ENCODE assay signal across 32 mouse cellular contexts in the genomic region with DNA sequence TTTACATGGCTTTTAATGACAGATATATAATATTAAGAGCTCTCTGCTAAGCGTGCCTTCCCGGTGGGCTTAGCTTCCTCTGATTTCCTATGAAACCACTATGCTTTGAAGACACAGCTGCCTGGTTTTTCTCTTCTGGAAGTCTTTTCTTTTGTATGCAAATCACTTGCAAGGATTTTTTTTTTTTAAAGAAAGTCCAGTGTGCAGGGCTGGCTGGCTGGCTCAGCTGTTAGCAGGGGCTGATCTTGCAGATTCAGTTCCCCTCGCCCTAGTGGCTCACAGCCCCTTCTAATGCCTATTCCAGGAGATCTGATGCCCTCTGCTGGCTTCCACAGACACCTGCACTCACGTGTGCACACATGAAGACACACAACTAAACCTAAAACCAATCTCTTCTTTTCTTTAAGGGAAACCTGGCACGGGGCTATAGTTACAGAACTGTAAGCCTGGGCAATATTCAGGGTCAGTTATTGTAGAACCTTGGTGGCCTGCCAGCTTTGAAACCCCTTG.
DNase-seq lines count a peak whose midpoint lies in the region; ATAC-seq and TF ChIP-seq lines count a peak whose summit lies in the region.
"Had no signal": no experiment of that assay in that cellular context is flagged by ENCODE, and none has a peak within 500 bp of the region (broad histone marks: within the 10 kb centered on the region; RNA-seq: fewer than 3 reads in every experiment).

No protein-coding gene starts in this region.

- 0 out of 2 replicates have a peak, but pooled peaks cover 4% of the 10 kb centered on the region for H3K4me1 ChIP-seq in intestine, postnatal 0 days (replicated peaks; ENCODE audit: control insufficient read depth, insufficient read depth, low read length)
- H3K4me1 ChIP-seq in intestine, embryonic 15.5 days (replicated peaks): peaks cover 12% of the 10 kb centered on the region
- H3K4me1 ChIP-seq in midbrain, embryonic 11.5 days (ENCODE audit: control insufficient read depth, insufficient read depth, low read length): peaks cover 8% of the 10 kb centered on the region
- no peaks in the 10 kb centered on the region; the same call in 1 of the 2 replicates for H3K4me1 ChIP-seq in midbrain, embryonic 16.5 days (ENCODE audit: control insufficient read depth, insufficient read depth, low read length)
- no peaks in the 10 kb centered on the region for H3K4me1 ChIP-seq in stomach, postnatal 0 days (replicated peaks; ENCODE audit: control insufficient read depth, insufficient read depth)

- H3K4me2 ChIP-seq in intestine, postnatal 0 days (replicated peaks; ENCODE audit: low read depth): no peak overlapping the region
- H3K4me2 ChIP-seq in intestine, embryonic 15.5 days (replicated peaks): no peak overlapping the region
- no peak overlapping the region for H3K4me2 ChIP-seq in midbrain, embryonic 11.5 days
- H3K4me2 ChIP-seq in midbrain, embryonic 16.5 days (ENCODE audit: low read length): no peak overlapping the region
- no peak overlapping the region for H3K4me2 ChIP-seq in stomach, postnatal 0 days (replicated peaks; ENCODE audit: low read depth)
- H3K4me2 ChIP-seq: embryonic facial prominence, embryonic 12.5 days; forebrain, embryonic 12.5 days; heart, embryonic 12.5 days; hindbrain, embryonic 12.5 days; limb, embryonic 12.5 days; liver, embryonic 11.5 days; lung, embryonic 15.5 days; midbrain, embryonic 12.5 days; neural tube, embryonic 15.5 days had no signal

- no peaks in the 10 kb centered on the region for H3K9me3 ChIP-seq in intestine, postnatal 0 days (ENCODE audit: control insufficient read depth)
- H3K9me3 ChIP-seq in intestine, embryonic 15.5 days: no peaks in the 10 kb centered on the region
- no peaks in the 10 kb centered on the region for H3K9me3 ChIP-seq in midbrain, embryonic 11.5 days (ENCODE audit: control insufficient read depth, low read length)
- no peaks in the 10 kb centered on the region for H3K9me3 ChIP-seq in midbrain, embryonic 16.5 days (replicated peaks; ENCODE audit: control insufficient read depth, low read length, poor library complexity, severe bottlenecking)
- H3K9me3 ChIP-seq in stomach, postnatal 0 days (ENCODE audit: control insufficient read depth, low read length): no peaks in the 10 kb centered on the region
- H3K9me3 ChIP-seq: embryonic facial prominence, embryonic 12.5 days; forebrain, embryonic 12.5 days; hindbrain, embryonic 12.5 days; limb, embryonic 12.5 days; lung, embryonic 15.5 days; neural tube, embryonic 15.5 days had no signal

- no peak overlapping the region for H3K27ac ChIP-seq in intestine, postnatal 0 days (ENCODE audit: low read depth, low read length)
- no peak overlapping the region for H3K27ac ChIP-seq in intestine, embryonic 15.5 days
- H3K27ac ChIP-seq in midbrain, embryonic 11.5 days (ENCODE audit: low read depth, low read length): no peak overlapping the region
- H3K27ac ChIP-seq in midbrain, embryonic 16.5 days (ENCODE audit: low read length): no peak overlapping the region
- no peak overlapping the region for H3K27ac ChIP-seq in stomach, postnatal 0 days (replicated peaks)
- H3K27ac ChIP-seq: embryonic facial prominence, embryonic 12.5 days; forebrain, embryonic 12.5 days; hindbrain, embryonic 12.5 days; lung, embryonic 15.5 days; macrophage; midbrain, embryonic 12.5 days; neural tube, embryonic 15.5 days had no signal

- no peak overlapping the region for H3K9ac ChIP-seq in intestine, postnatal 0 days (ENCODE audit: low read depth, low read length)
- H3K9ac ChIP-seq in intestine, embryonic 15.5 days: no peak overlapping the region
- no peak overlapping the region for H3K9ac ChIP-seq in midbrain, embryonic 11.5 days (ENCODE audit: low read length)
- H3K9ac ChIP-seq in midbrain, embryonic 16.5 days (ENCODE audit: low read depth, low read length): no peak overlapping the region
- H3K9ac ChIP-seq in stomach, postnatal 0 days (ENCODE audit: low read length): no peak overlapping the region
- H3K9ac ChIP-seq: embryonic facial prominence, embryonic 12.5 days; forebrain, embryonic 12.5 days; heart, embryonic 12.5 days; hindbrain, embryonic 12.5 days; limb, embryonic 12.5 days; lung, embryonic 15.5 days; midbrain, embryonic 12.5 days; neural tube, embryonic 15.5 days had no signal

- H3K27me3 ChIP-seq in intestine, postnatal 0 days (replicated peaks; ENCODE audit: control insufficient read depth, insufficient read depth, low read length): no peaks in the 10 kb centered on the region
- H3K27me3 ChIP-seq in intestine, embryonic 15.5 days (replicated peaks): no peaks in the 10 kb centered on the region
- no peaks in the 10 kb centered on the region for H3K27me3 ChIP-seq in midbrain, embryonic 11.5 days (ENCODE audit: control insufficient read depth, insufficient read depth, low read length)
- H3K27me3 ChIP-seq in midbrain, embryonic 16.5 days (ENCODE audit: control insufficient read depth, insufficient read depth, low read depth, low read length): no peaks in the 10 kb centered on the region
- H3K27me3 ChIP-seq in stomach, postnatal 0 days (ENCODE audit: control insufficient read depth, insufficient read depth, low read length): no peaks in the 10 kb centered on the region
- H3K27me3 ChIP-seq: CH12.LX; embryonic facial prominence, embryonic 12.5 days; forebrain, embryonic 12.5 days; heart, embryonic 12.5 days; hindbrain, embryonic 12.5 days; limb, embryonic 12.5 days; lung, embryonic 15.5 days; midbrain, embryonic 12.5 days; neural tube, embryonic 15.5 days had no signal

- ATAC-seq in intestine, postnatal 0 days: no peak
- ATAC-seq in intestine, embryonic 15.5 days: no peak
- ATAC-seq in midbrain, embryonic 11.5 days (ENCODE audit: low FRiP score): no peak
- ATAC-seq in midbrain, embryonic 16.5 days: no peak
- ATAC-seq in stomach, postnatal 0 days (ENCODE audit: low FRiP score, low TSS enrichment): no peak

- H3K4me3 ChIP-seq in intestine, postnatal 0 days (ENCODE audit: low read depth, low read length): no peak overlapping the region
- no peak overlapping the region for H3K4me3 ChIP-seq in intestine, embryonic 15.5 days (replicated peaks)
- H3K4me3 ChIP-seq in midbrain, embryonic 11.5 days (ENCODE audit: low read depth, low read length): no peak overlapping the region
- no peak overlapping the region for H3K4me3 ChIP-seq in midbrain, embryonic 16.5 days (ENCODE audit: low read depth, low read length)
- no peak overlapping the region for H3K4me3 ChIP-seq in stomach, postnatal 0 days (ENCODE audit: low read depth, low read length)
- H3K4me3 ChIP-seq: embryonic facial prominence, embryonic 12.5 days; erythroblast, embryonic 14.5 days; forebrain, embryonic 12.5 days; heart, embryonic 12.5 days; hindbrain, embryonic 12.5 days; limb, embryonic 12.5 days; lung, embryonic 15.5 days; midbrain, embryonic 12.5 days; neural tube, embryonic 15.5 days had no signal

- TF ChIP-seq EP300 in stomach, postnatal 0 days (optimal IDR thresholded peaks at IDR 0.05): no peak

- H3K36me3 ChIP-seq in intestine, postnatal 0 days (ENCODE audit: control insufficient read depth, insufficient read depth): no peaks in the 10 kb centered on the region; the same call in 1 of the 2 replicates
- no peaks in the 10 kb centered on the region for H3K36me3 ChIP-seq in intestine, embryonic 15.5 days
- no peaks in the 10 kb centered on the region for H3K36me3 ChIP-seq in midbrain, embryonic 11.5 days (ENCODE audit: control insufficient read depth, insufficient read depth, low read length)
- no peaks in the 10 kb centered on the region for H3K36me3 ChIP-seq in midbrain, embryonic 16.5 days (ENCODE audit: control insufficient read depth, insufficient read depth, low read length)
- H3K36me3 ChIP-seq in stomach, postnatal 0 days (ENCODE audit: control insufficient read depth, insufficient read depth, low read length): no peaks in the 10 kb centered on the region
- H3K36me3 ChIP-seq: embryonic facial prominence, embryonic 12.5 days; forebrain, embryonic 12.5 days; heart, embryonic 12.5 days; hindbrain, embryonic 12.5 days; limb, embryonic 12.5 days; lung, embryonic 15.5 days; midbrain, embryonic 12.5 days; neural tube, embryonic 15.5 days had no signal

- WGBS in intestine, postnatal 0 days: 91% methylated on average over 5 of the region's 5 CpGs
- 89% methylated on average over 5 of the region's 5 CpGs for WGBS in intestine, embryonic 15.5 days
- WGBS in midbrain, embryonic 11.5 days: 84% methylated on average over 5 of the region's 5 CpGs
- WGBS in midbrain, embryonic 16.5 days: 73% methylated on average over 5 of the region's 5 CpGs
- WGBS in stomach, postnatal 0 days: 90% methylated on average over 5 of the region's 5 CpGs

- peak; percentile 76 for DNase-seq in midbrain, embryonic 11.5 days (ENCODE audit: low spot score, missing footprints)
- DNase-seq in NIH3T3 (ENCODE audit: low read depth): peak; percentile 14
- no peak for DNase-seq in stomach, postnatal 0 days (ENCODE audit: low spot score)
- no peak for DNase-seq in natural killer cell, adult 2 months (ENCODE audit: low spot score in 2 of 2)
- DNase-seq: adrenal gland, postnatal 36 days; B cell, adult 2 months; cerebellum, adult 11-12 months; cerebellum, postnatal 10 days; gastrocnemius, postnatal 10 days; heart, adult 11 months; heart, postnatal 14 days; kidney, adult 8-10 months; kidney, postnatal 14 days; layer of hippocampus, postnatal 36 days; right cerebral cortex, adult 18-20 months; right cerebral cortex, postnatal 4 days; thymus, postnatal 25 days had no signal

- TF ChIP-seq CTCF in intestine, postnatal 0 days (IDR thresholded peaks at IDR 0.05; ENCODE audit: low read depth): peak; percentile 19; the same call in 1 of the 2 replicates
- TF ChIP-seq CTCF in stomach, postnatal 0 days (IDR thresholded peaks at IDR 0.05; ENCODE audit: low read depth): peak; percentile 21; the same call in 1 of the 2 replicates

Comparison
In these comparisons a context has a peak if more than half of its experiments do, and no peak if none do; other contexts are left out.
1. DNase-seq: peak in midbrain, embryonic 11.5 days (single experiment) and NIH3T3 (single experiment); none in stomach, postnatal 0 days (single experiment) and natural killer cell, adult 2 months (0 of 2).